Mouse (Mus musculus): ENCODE data around the gene Ngp. TPM values are rescaled to one million over a fixed set of nuclear protein-coding genes. Genes with fewer than 3 reads are reported as not detected.
A peak's percentile ranks its signal among the peaks of the same experiment; 100 is the strongest.
"Not testable (repeated sequence)": the region's sequence is repeated elsewhere in the genome, so short reads cannot be mapped to it uniquely, and the experiment has no call there.

Ngp gene
- polyA plus RNA-seq, 1 experiment from 2014 or later: 10.8 TPM

- Histone ChIP-seq H3K27me3 (replicated peaks; ENCODE audit: control insufficient read depth, insufficient read depth, low read length) (no peaks in the 10 kb centered on the region), H3K27ac (replicated peaks; ENCODE audit: low read depth, low read length) (no peak overlapping the region)
Measured at GRCm38 (mm10) chr9:110388011-110388410, 31.5 kb upstream of the Ngp start.

DNA sequence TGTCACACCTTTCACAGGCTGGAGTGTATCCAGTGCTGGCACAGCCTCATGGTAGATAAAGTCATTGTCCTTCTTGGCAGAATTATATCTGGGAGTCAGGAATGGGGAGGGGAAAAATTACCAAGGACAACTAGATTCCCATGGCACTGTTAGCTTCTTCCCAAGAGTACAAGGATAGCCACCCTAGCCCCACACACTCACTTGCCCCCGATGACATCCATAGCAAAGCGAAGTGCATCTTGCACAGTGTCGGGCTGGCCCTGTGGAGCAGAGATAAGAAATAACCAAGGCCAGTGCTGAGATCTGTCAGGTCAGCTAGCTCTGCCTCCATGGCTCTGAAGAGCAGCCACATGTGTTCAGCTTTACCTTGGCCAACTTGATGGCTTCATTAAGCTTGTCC, 28.7 kb upstream of the Ngp start:
- no peak overlapping the region for H3K27ac ChIP-seq (replicated peaks; ENCODE audit: low read depth, low read length)
- no peak for DNase-seq (ENCODE audit: low spot score)
- no peaks in the 10 kb centered on the region for H3K4me1 ChIP-seq (ENCODE audit: control insufficient read depth, insufficient read depth, low read length)
- H3K27me3 ChIP-seq (replicated peaks; ENCODE audit: control insufficient read depth, insufficient read depth, low read length): no peaks in the 10 kb centered on the region
- H3K9ac ChIP-seq (ENCODE audit: low read depth, low read length): no peak overlapping the region
- 94% methylated on average over 3 of the region's 3 CpGs for WGBS
- H3K4me3 ChIP-seq (ENCODE audit: low read depth, low read length): no peak overlapping the region
- no peak for ATAC-seq (ENCODE audit: low read depth)
- H3K4me2 ChIP-seq (ENCODE audit: low read depth, low read length): no peak overlapping the region
- peaks cover 94% of the 10 kb centered on the region for H3K36me3 ChIP-seq (ENCODE audit: control insufficient read depth, insufficient read depth, low read length)
- H3K9me3 ChIP-seq (ENCODE audit: control insufficient read depth, low read length): no peaks in the 10 kb centered on the region

More at GRCm38 (mm10) chr9:110388011-110388410, 31.5 kb upstream of the Ngp start:
- DNase-seq (ENCODE audit: low spot score): no peak
- Histone ChIP-seq H3K9ac (ENCODE audit: low read depth, low read length) (no peak overlapping the region), H3K4me3 (ENCODE audit: low read depth, low read length) (no peak overlapping the region), H3K4me1 (ENCODE audit: control insufficient read depth, insufficient read depth, low read length) (no peaks in the 10 kb centered on the region), H3K9me3 (ENCODE audit: control insufficient read depth, low read length) (no peaks in the 10 kb centered on the region), H3K4me2 (ENCODE audit: low read depth, low read length) (no peak overlapping the region), H3K36me3 (ENCODE audit: control insufficient read depth, insufficient read depth, low read length) (peaks cover 99% of the 10 kb centered on the region)
- no peak for ATAC-seq (ENCODE audit: low read depth)
- WGBS: 95% methylated on average over 7 of the region's 7 CpGs

GRCm38 (mm10) chr9:110393295-110393694, 26.3 kb upstream of the Ngp start:
- H3K36me3 ChIP-seq (ENCODE audit: control insufficient read depth, insufficient read depth, low read length): peaks cover 91% of the 10 kb centered on the region
- no peak overlapping the region for H3K4me2 ChIP-seq (ENCODE audit: low read depth, low read length)
- H3K4me3 ChIP-seq (ENCODE audit: low read depth, low read length): no peak overlapping the region
- no peaks in the 10 kb centered on the region for H3K9me3 ChIP-seq (ENCODE audit: control insufficient read depth, low read length)
- no peaks in the 10 kb centered on the region for H3K4me1 ChIP-seq (ENCODE audit: control insufficient read depth, insufficient read depth, low read length)
- no peak overlapping the region for H3K9ac ChIP-seq (ENCODE audit: low read depth, low read length)
- no peaks in the 10 kb centered on the region for H3K27me3 ChIP-seq (replicated peaks; ENCODE audit: control insufficient read depth, insufficient read depth, low read length)
- DNase-seq (ENCODE audit: low spot score) (no peak), ATAC-seq (ENCODE audit: low read depth) (no peak)
- no peak overlapping the region for H3K27ac ChIP-seq (replicated peaks; ENCODE audit: low read depth, low read length)
- WGBS: 88% methylated on average over 4 of the region's 4 CpGs

DNA sequence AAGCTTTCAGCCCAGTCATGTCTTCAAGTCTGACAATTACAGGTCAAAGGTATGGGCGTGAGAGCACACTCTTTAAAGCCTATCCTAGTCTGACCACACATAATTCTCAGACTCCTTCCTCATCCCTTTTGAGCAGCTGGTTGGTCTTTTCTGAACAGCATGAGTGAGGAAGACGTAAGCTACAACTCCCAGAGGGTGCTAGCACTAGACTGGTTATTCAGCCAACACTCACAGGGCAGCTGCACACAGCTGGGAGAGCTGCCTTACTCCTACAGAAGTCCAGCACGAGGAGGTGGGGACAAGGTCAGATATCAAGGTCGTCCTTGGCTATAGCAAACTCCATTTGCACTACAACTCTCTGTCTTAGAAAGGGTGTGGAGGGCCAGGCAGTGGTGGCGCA, 18.9 kb upstream of the Ngp start:
- ATAC-seq (ENCODE audit: low read depth) (no peak), DNase-seq (ENCODE audit: low spot score) (no peak)
- Histone ChIP-seq H3K27me3 (replicated peaks; ENCODE audit: control insufficient read depth, insufficient read depth, low read length) (no peaks in the 10 kb centered on the region), H3K27ac (replicated peaks; ENCODE audit: low read depth, low read length) (no peak overlapping the region), H3K4me1 (ENCODE audit: control insufficient read depth, insufficient read depth, low read length) (no peaks in the 10 kb centered on the region), H3K4me3 (ENCODE audit: low read depth, low read length) (no peak overlapping the region), H3K4me2 (ENCODE audit: low read depth, low read length) (no peak overlapping the region), H3K36me3 (ENCODE audit: control insufficient read depth, insufficient read depth, low read length) (peaks cover 31% of the 10 kb centered on the region), H3K9me3 (ENCODE audit: control insufficient read depth, low read length) (no peaks in the 10 kb centered on the region), H3K9ac (ENCODE audit: low read depth, low read length) (no peak overlapping the region)
- WGBS: 79% methylated on average over 5 of the region's 5 CpGs

GRCm38 (mm10) chr9:110402731-110403130, 16.8 kb upstream of the Ngp start:
- Histone ChIP-seq H3K4me3 (ENCODE audit: low read depth, low read length) (no peak overlapping the region), H3K27ac (replicated peaks; ENCODE audit: low read depth, low read length) (no peak overlapping the region), H3K4me2 (ENCODE audit: low read depth, low read length) (no peak overlapping the region), H3K36me3 (ENCODE audit: control insufficient read depth, insufficient read depth, low read length) (peaks cover 12% of the 10 kb centered on the region), H3K4me1 (ENCODE audit: control insufficient read depth, insufficient read depth, low read length) (peaks cover 7% of the 10 kb centered on the region), H3K27me3 (replicated peaks; ENCODE audit: control insufficient read depth, insufficient read depth, low read length) (no peaks in the 10 kb centered on the region), H3K9ac (ENCODE audit: low read depth, low read length) (no peak overlapping the region), H3K9me3 (ENCODE audit: control insufficient read depth, low read length) (no peaks in the 10 kb centered on the region)
- 95% methylated on average over 2 of the region's 2 CpGs for WGBS
- DNase-seq (ENCODE audit: low spot score) (no peak), ATAC-seq (ENCODE audit: low read depth) (no peak)

- not testable (repeated sequence) for H3K4me2 ChIP-seq (ENCODE audit: low read depth, low read length); H3K9me3 ChIP-seq (ENCODE audit: control insufficient read depth, low read length); ATAC-seq (ENCODE audit: low read depth); H3K36me3 ChIP-seq (ENCODE audit: control insufficient read depth, insufficient read depth, low read length); H3K4me1 ChIP-seq (ENCODE audit: control insufficient read depth, insufficient read depth, low read length); H3K9ac ChIP-seq (ENCODE audit: low read depth, low read length); H3K27ac ChIP-seq (replicated peaks; ENCODE audit: low read depth, low read length); DNase-seq (ENCODE audit: low spot score); H3K4me3 ChIP-seq (ENCODE audit: low read depth, low read length); H3K27me3 ChIP-seq (replicated peaks; ENCODE audit: control insufficient read depth, insufficient read depth, low read length)
- 90% methylated on average over 4 of the region's 4 CpGs for WGBS
Measured at GRCm38 (mm10) chr9:110403240-110403639, 16.3 kb upstream of the Ngp start.

DNA sequence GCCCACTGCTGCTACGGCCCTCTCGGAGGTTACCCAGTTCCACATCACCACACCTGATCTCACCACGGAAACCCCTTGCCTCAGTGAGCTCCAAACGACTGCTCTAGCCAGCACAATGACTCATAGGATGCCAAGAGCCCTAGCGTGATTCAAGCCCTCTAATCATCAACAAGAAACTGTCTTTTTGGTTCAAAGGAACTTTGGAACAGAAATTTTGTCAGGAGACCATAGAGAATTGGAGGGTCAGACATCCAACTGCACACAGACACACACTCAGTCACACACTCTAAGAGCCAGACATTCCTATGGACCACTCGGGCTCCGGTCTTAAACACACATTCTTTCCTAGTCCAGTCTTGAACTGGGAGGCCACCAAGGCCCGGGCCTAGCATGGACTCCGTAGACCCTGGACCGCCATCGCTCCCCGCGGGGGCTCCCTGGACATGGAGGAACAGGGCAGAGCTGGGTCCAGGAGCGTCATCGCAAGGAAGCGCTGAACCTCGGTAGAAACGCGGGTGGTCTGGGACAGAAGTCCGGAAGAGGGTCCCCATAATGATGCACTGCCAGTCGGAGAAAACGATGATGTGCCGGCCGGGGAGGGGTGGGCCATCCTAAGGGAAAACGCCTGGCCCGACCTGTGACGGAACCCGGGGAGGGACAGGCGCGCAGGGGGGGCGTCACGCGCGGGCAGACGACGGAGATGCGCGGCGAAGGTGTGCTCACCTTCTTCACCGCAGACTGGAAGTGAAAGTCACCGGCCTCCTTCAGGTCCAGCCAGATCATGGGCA, 12.0 kb upstream of the Ngp start:
- 1% methylated on average over 29 of the region's 41 CpGs for WGBS
- ATAC-seq (ENCODE audit: low read depth) (peak; percentile 50), DNase-seq (ENCODE audit: low spot score) (peak; percentile 35)
- H3K4me3 ChIP-seq (ENCODE audit: low read depth, low read length): peak overlapping the region; percentile 83
- H3K4me1 ChIP-seq (ENCODE audit: control insufficient read depth, insufficient read depth, low read length): peaks cover 10% of the 10 kb centered on the region
- peak overlapping the region; percentile 93 for H3K9ac ChIP-seq (ENCODE audit: low read depth, low read length)
- peak overlapping the region; percentile 89 for H3K4me2 ChIP-seq (ENCODE audit: low read depth, low read length)
- H3K27me3 ChIP-seq (replicated peaks; ENCODE audit: control insufficient read depth, insufficient read depth, low read length): no peaks in the 10 kb centered on the region
- 0 out of 2 replicates have a peak, but pooled peaks cover 4% of the 10 kb centered on the region for H3K36me3 ChIP-seq (ENCODE audit: control insufficient read depth, insufficient read depth, low read length)
- H3K27ac ChIP-seq (replicated peaks; ENCODE audit: low read depth, low read length): peak overlapping the region; percentile 76; the same call in 1 of the 2 replicates
- H3K9me3 ChIP-seq (ENCODE audit: control insufficient read depth, low read length): no peaks in the 10 kb centered on the region

- Histone ChIP-seq H3K36me3 (ENCODE audit: control insufficient read depth, insufficient read depth, low read length) (0 out of 2 replicates have a peak, but pooled peaks cover 4% of the 10 kb centered on the region), H3K4me3 (ENCODE audit: low read depth, low read length) (peak within 1 kb of the TSS; percentile 83), H3K27ac (replicated peaks; ENCODE audit: low read depth, low read length) (peak within 1 kb of the TSS; percentile 88), H3K9ac (ENCODE audit: low read depth, low read length) (peak within 1 kb of the TSS; percentile 93), H3K4me2 (ENCODE audit: low read depth, low read length) (peak within 1 kb of the TSS; percentile 89), H3K9me3 (ENCODE audit: control insufficient read depth, low read length) (no peaks in the 10 kb centered on the region), H3K27me3 (replicated peaks; ENCODE audit: control insufficient read depth, insufficient read depth, low read length) (no peaks in the 10 kb centered on the region), H3K4me1 (ENCODE audit: control insufficient read depth, insufficient read depth, low read length) (peaks cover 10% of the 10 kb centered on the region)
- WGBS: under 1% methylated on average over 22 of the region's 39 CpGs
- DNase-seq (ENCODE audit: low spot score) (peak; percentile 99), ATAC-seq (ENCODE audit: low read depth) (peak; percentile 97)
Measured at GRCm38 (mm10) chr9:110408099-110408773, 11.3 kb upstream of the Ngp start, which contains the start of gene Ptpn23. Gene Ptpn23, minus strand, starts transcription at chr9:110408213.
